8 mouse cellular contexts compared by ENCODE assay signal in the genomic region with DNA sequence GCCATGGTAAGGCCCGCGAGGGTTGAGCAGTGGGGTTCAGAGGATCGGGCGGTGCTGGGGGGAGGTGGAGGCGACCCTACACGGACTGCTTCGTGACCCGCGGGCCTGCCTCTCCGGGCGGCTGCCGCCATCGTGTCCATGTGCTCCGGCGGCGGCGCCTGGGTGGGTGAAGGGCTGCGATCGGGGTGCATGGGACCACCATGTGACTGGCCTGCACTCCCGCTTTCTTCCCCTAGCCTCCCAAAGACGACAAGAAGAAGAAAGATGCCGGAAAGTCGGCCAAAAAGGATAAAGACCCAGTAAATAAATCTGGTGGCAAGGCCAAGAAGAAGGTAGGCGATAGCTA. TPM values are rescaled to one million over a fixed set of nuclear protein-coding genes. Genes with fewer than 3 reads are reported as not detected.
DNase-seq lines count a peak whose midpoint lies in the region; ATAC-seq lines count a peak whose summit lies in the region.

No protein-coding gene starts in this region.

- H3K36me3 ChIP-seq in kidney, embryonic 15.5 days, result peaks cover 70% of the 10 kb centered on the region
- H3K36me3 ChIP-seq in hindbrain, embryonic 14.5 days (replicated peaks; ENCODE audit: control insufficient read depth, insufficient read depth), result peaks cover 71% of the 10 kb centered on the region
- H3K36me3 ChIP-seq in midbrain, embryonic 15.5 days (replicated peaks), result peaks cover 51% of the 10 kb centered on the region

- no peaks in the 10 kb centered on the region for H3K9me3 ChIP-seq in kidney, embryonic 15.5 days (replicated peaks)
- no peaks in the 10 kb centered on the region for H3K9me3 ChIP-seq in hindbrain, embryonic 14.5 days (ENCODE audit: control insufficient read depth, low read length)
- no peaks in the 10 kb centered on the region for H3K9me3 ChIP-seq in midbrain, embryonic 15.5 days

- WGBS in kidney, embryonic 15.5 days, result 0% methylated on average over 24 of the region's 24 CpGs
- WGBS in hindbrain, embryonic 14.5 days, result under 1% methylated on average over 24 of the region's 24 CpGs
- 0% methylated on average over 24 of the region's 24 CpGs for WGBS in midbrain, embryonic 15.5 days

- ATAC-seq in kidney, embryonic 15.5 days (replicated peaks; ENCODE audit: low FRiP score), result no peak; the same call in 1 of the 2 replicates
- no peak for ATAC-seq in hindbrain, embryonic 14.5 days (ENCODE audit: low FRiP score)
- ATAC-seq in midbrain, embryonic 15.5 days (replicated peaks), result no peak

- peak overlapping the region; percentile 99 for H3K27ac ChIP-seq in kidney, embryonic 15.5 days
- peak overlapping the region; percentile 73 for H3K27ac ChIP-seq in brown adipose tissue, adult 24 weeks (replicated peaks; ENCODE audit: low read depth, low read length)
- H3K27ac ChIP-seq in hindbrain, embryonic 14.5 days, result peak overlapping the region; percentile 97
- H3K27ac ChIP-seq in midbrain, embryonic 15.5 days, result peak overlapping the region; percentile 97

- H3K9ac ChIP-seq in kidney, embryonic 15.5 days, result peak overlapping the region; percentile 91
- peak overlapping the region; percentile 85 for H3K9ac ChIP-seq in hindbrain, embryonic 14.5 days
- H3K9ac ChIP-seq in midbrain, embryonic 15.5 days, result peak overlapping the region; percentile 83

- H3K4me1 ChIP-seq in kidney, embryonic 15.5 days, result peaks cover 15% of the 10 kb centered on the region
- H3K4me1 ChIP-seq in brown adipose tissue, adult 24 weeks (ENCODE audit: control insufficient read depth, insufficient read depth, insufficient read length, low read length), result no peaks in the 10 kb centered on the region
- peaks cover 18% of the 10 kb centered on the region for H3K4me1 ChIP-seq in hindbrain, embryonic 14.5 days (replicated peaks; ENCODE audit: control insufficient read depth, insufficient read depth, low read length)
- peaks cover 28% of the 10 kb centered on the region for H3K4me1 ChIP-seq in midbrain, embryonic 15.5 days

- H3K27me3 ChIP-seq in kidney, embryonic 15.5 days, result no peaks in the 10 kb centered on the region
- H3K27me3 ChIP-seq in hindbrain, embryonic 14.5 days (ENCODE audit: control insufficient read depth, insufficient read depth, low read length), result no peaks in the 10 kb centered on the region
- H3K27me3 ChIP-seq in midbrain, embryonic 15.5 days (replicated peaks), result no peaks in the 10 kb centered on the region

- peak overlapping the region; percentile 86 for H3K4me3 ChIP-seq in kidney, embryonic 15.5 days (replicated peaks)
- peak overlapping the region; percentile 88 for H3K4me3 ChIP-seq in brown adipose tissue, adult 24 weeks (ENCODE audit: insufficient read depth, low read depth, low read length)
- peak overlapping the region; percentile 73 for H3K4me3 ChIP-seq in hindbrain, embryonic 14.5 days (replicated peaks; ENCODE audit: low read length)
- peak overlapping the region; percentile 81 for H3K4me3 ChIP-seq in midbrain, embryonic 15.5 days

- H3K4me2 ChIP-seq in kidney, embryonic 15.5 days, result peak overlapping the region; percentile 63
- peak overlapping the region; percentile 79 for H3K4me2 ChIP-seq in hindbrain, embryonic 14.5 days (replicated peaks)
- H3K4me2 ChIP-seq in midbrain, embryonic 15.5 days, result peak overlapping the region; percentile 67

- no peak for DNase-seq in kidney, postnatal 10 days
- DNase-seq in hindbrain, embryonic 14.5 days (ENCODE audit: low spot score), result no peak
- no peak for DNase-seq in MN1 (ENCODE audit: low spot score)
- DNase-seq in adrenal gland, postnatal 14 days, result no peak
- DNase-seq in cerebellum, postnatal 36 days, result no peak

RNA-seq across cellular contexts. Expression of gene Trappc4, which starts 0.3 kb away (rescaled TPM):
- 135 and 138 TPM in 2 replicates for polyA plus RNA-seq in kidney, embryonic 15.5 days (2015; fragmentation: Nextera tagmentation; extraction: Ambion mirVana)
- 112 and 145 TPM in 2 replicates for polyA plus RNA-seq in brown adipose tissue, adult 24 weeks (2012; ENCODE audit: insufficient read depth, insufficient read length, missing spikeins)
- 289 and 299 TPM in 2 replicates for polyA plus RNA-seq in hindbrain, embryonic 14.5 days (2014; fragmentation: Nextera tagmentation; extraction: Ambion mirVana)
- polyA plus RNA-seq in midbrain, embryonic 15.5 days (2015; fragmentation: Nextera tagmentation; extraction: Ambion mirVana), result 317 and 321 TPM in 2 replicates
- 60.4 and 66.1 TPM in 2 replicates for total RNA-seq in adrenal gland, postnatal 14 days (2021)

RNA-seq across cellular contexts. Expression of gene Rps25, which starts 0.8 kb away (rescaled TPM):
- polyA plus RNA-seq in kidney, embryonic 15.5 days (2015; fragmentation: Nextera tagmentation; extraction: Ambion mirVana), result 1,882 and 2,019 TPM in 2 replicates
- polyA plus RNA-seq in brown adipose tissue, adult 24 weeks (2012; ENCODE audit: insufficient read depth, insufficient read length, missing spikeins), result 1,821 and 1,946 TPM in 2 replicates
- polyA plus RNA-seq in hindbrain, embryonic 14.5 days (2014; fragmentation: Nextera tagmentation; extraction: Ambion mirVana), result 1,177 and 1,438 TPM in 2 replicates
- polyA plus RNA-seq in midbrain, embryonic 15.5 days (2015; fragmentation: Nextera tagmentation; extraction: Ambion mirVana), result 965 and 984 TPM in 2 replicates
- 1,105 and 1,276 TPM in 2 replicates for total RNA-seq in adrenal gland, postnatal 14 days (2021)

RNA-seq across cellular contexts. Expression of gene Ccdc84, which starts 10.6 kb away (rescaled TPM):
- 29.1 and 30.9 TPM in 2 replicates for polyA plus RNA-seq in kidney, embryonic 15.5 days (2015; fragmentation: Nextera tagmentation; extraction: Ambion mirVana)
- 7.3 and 11.1 TPM in 2 replicates for polyA plus RNA-seq in brown adipose tissue, adult 24 weeks (2012; ENCODE audit: insufficient read depth, insufficient read length, missing spikeins)
- 23.3 and 28.2 TPM in 2 replicates for polyA plus RNA-seq in hindbrain, embryonic 14.5 days (2014; fragmentation: Nextera tagmentation; extraction: Ambion mirVana)
- 37.6 and 39.9 TPM in 2 replicates for polyA plus RNA-seq in midbrain, embryonic 15.5 days (2015; fragmentation: Nextera tagmentation; extraction: Ambion mirVana)
- total RNA-seq in adrenal gland, postnatal 14 days (2021), result 17.1 and 21.5 TPM in 2 replicates

RNA-seq across cellular contexts. Expression of gene Slc37a4, which starts 11.1 kb away (rescaled TPM):
- polyA plus RNA-seq in kidney, embryonic 15.5 days (2015; fragmentation: Nextera tagmentation; extraction: Ambion mirVana), result 47.5 and 48.4 TPM in 2 replicates
- polyA plus RNA-seq in brown adipose tissue, adult 24 weeks (2012; ENCODE audit: insufficient read depth, insufficient read length, missing spikeins), result 19.2 and 21.2 TPM in 2 replicates
- 65.2 and 65.8 TPM in 2 replicates for polyA plus RNA-seq in hindbrain, embryonic 14.5 days (2014; fragmentation: Nextera tagmentation; extraction: Ambion mirVana)
- polyA plus RNA-seq in midbrain, embryonic 15.5 days (2015; fragmentation: Nextera tagmentation; extraction: Ambion mirVana), result 44.6 and 44.9 TPM in 2 replicates
- 20.0 and 29.9 TPM in 2 replicates for total RNA-seq in adrenal gland, postnatal 14 days (2021)

RNA-seq across cellular contexts. Expression of gene Hyou1, which starts 28.4 kb away (rescaled TPM):
- 43.9 and 48.2 TPM in 2 replicates for polyA plus RNA-seq in kidney, embryonic 15.5 days (2015; fragmentation: Nextera tagmentation; extraction: Ambion mirVana)
- polyA plus RNA-seq in brown adipose tissue, adult 24 weeks (2012; ENCODE audit: insufficient read depth, insufficient read length, missing spikeins), result 30.8 and 42.2 TPM in 2 replicates
- polyA plus RNA-seq in hindbrain, embryonic 14.5 days (2014; fragmentation: Nextera tagmentation; extraction: Ambion mirVana), result 25.0 and 27.8 TPM in 2 replicates
- 28.1 and 29.7 TPM in 2 replicates for polyA plus RNA-seq in midbrain, embryonic 15.5 days (2015; fragmentation: Nextera tagmentation; extraction: Ambion mirVana)
- 122 and 133 TPM in 2 replicates for total RNA-seq in adrenal gland, postnatal 14 days (2021)
